In the genomic region with DNA sequence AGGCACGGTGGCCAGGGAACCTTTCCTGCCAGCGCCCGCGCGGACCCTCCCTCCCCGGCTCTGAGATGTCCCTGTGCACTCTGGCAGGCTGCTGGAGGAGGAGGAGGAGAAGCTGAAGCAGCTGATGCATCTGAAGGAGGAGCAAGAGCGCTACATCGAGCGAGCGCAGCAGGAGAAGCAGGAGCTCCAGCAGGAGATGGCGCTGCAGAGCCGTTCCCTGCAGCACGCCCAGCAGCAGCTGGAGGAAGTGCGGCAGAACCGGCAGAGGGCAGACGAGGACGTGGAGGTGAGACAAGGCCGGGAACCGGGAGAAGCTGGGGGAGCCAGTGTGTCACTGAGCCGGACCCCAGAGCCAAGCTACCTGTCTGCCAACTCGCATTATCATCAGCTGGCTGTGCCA, we compare ENCODE assay signal across 7 mouse cellular contexts. TPM values are rescaled to one million over a fixed set of nuclear protein-coding genes. Genes with fewer than 3 reads are reported as not detected.
DNase-seq lines count a peak whose midpoint lies in the region; ATAC-seq lines count a peak whose summit lies in the region.

No protein-coding gene starts in this region.

- WGBS in embryonic facial prominence, embryonic 11.5 days = under 1% methylated on average over 21 of the region's 21 CpGs
- WGBS in limb, embryonic 10.5 days = under 1% methylated on average over 21 of the region's 21 CpGs
- under 1% methylated on average over 21 of the region's 21 CpGs for WGBS in midbrain, embryonic 14.5 days

- no peaks in the 10 kb centered on the region for H3K36me3 ChIP-seq in embryonic facial prominence, embryonic 11.5 days (replicated peaks; ENCODE audit: control insufficient read depth, insufficient read depth, low read depth, low read length)
- H3K36me3 ChIP-seq in limb, embryonic 10.5 days = peaks cover 12% of the 10 kb centered on the region
- H3K36me3 ChIP-seq in midbrain, embryonic 14.5 days (ENCODE audit: control insufficient read depth, insufficient read depth, low read length) = no peaks in the 10 kb centered on the region

- H3K27ac ChIP-seq in embryonic facial prominence, embryonic 11.5 days (replicated peaks; ENCODE audit: low read depth, low read length) = 0 out of 2 replicates have a peak overlapping the region, but pooled peaks have one; percentile 38
- H3K27ac ChIP-seq in limb, embryonic 10.5 days = peak overlapping the region; percentile 78
- H3K27ac ChIP-seq in midbrain, embryonic 14.5 days (replicated peaks; ENCODE audit: low read depth, low read length) = 0 out of 2 replicates have a peak overlapping the region, but pooled peaks have one; percentile 66

- ATAC-seq in embryonic facial prominence, embryonic 11.5 days (replicated peaks; ENCODE audit: insufficient number of reproducible peaks, low FRiP score, low TSS enrichment, low read depth) = peak; percentile 33; the same call in 1 of the 2 replicates
- peak; percentile 36; the same call in 1 of the 2 replicates for ATAC-seq in midbrain, embryonic 14.5 days (ENCODE audit: low FRiP score, low TSS enrichment)

- H3K9me3 ChIP-seq in embryonic facial prominence, embryonic 11.5 days (replicated peaks; ENCODE audit: control insufficient read depth, low read length) = no peaks in the 10 kb centered on the region
- no peaks in the 10 kb centered on the region for H3K9me3 ChIP-seq in limb, embryonic 10.5 days (replicated peaks)
- no peaks in the 10 kb centered on the region for H3K9me3 ChIP-seq in midbrain, embryonic 14.5 days (ENCODE audit: control insufficient read depth, low read length)

- H3K4me3 ChIP-seq in embryonic facial prominence, embryonic 11.5 days (ENCODE audit: low read depth, low read length) = peak overlapping the region; percentile 27
- H3K4me3 ChIP-seq in limb, embryonic 10.5 days = peak overlapping the region; percentile 50
- peak overlapping the region; percentile 31 for H3K4me3 ChIP-seq in midbrain, embryonic 14.5 days (replicated peaks; ENCODE audit: low read depth, low read length)

- H3K9ac ChIP-seq in embryonic facial prominence, embryonic 11.5 days (replicated peaks; ENCODE audit: low read length) = peak overlapping the region; percentile 63
- H3K9ac ChIP-seq in midbrain, embryonic 14.5 days (replicated peaks; ENCODE audit: low read length) = peak overlapping the region; percentile 46

- peak overlapping the region; percentile 77 for H3K4me2 ChIP-seq in embryonic facial prominence, embryonic 11.5 days (ENCODE audit: low read depth, low read length)
- H3K4me2 ChIP-seq in midbrain, embryonic 14.5 days (ENCODE audit: low read length) = peak overlapping the region; percentile 54

- H3K4me1 ChIP-seq in embryonic facial prominence, embryonic 11.5 days (ENCODE audit: control insufficient read depth, insufficient read depth, low read length) = no peaks in the 10 kb centered on the region; the same call in 1 of the 2 replicates
- peaks cover 31% of the 10 kb centered on the region for H3K4me1 ChIP-seq in limb, embryonic 10.5 days
- peaks cover 8% of the 10 kb centered on the region; the same call in 1 of the 2 replicates for H3K4me1 ChIP-seq in midbrain, embryonic 14.5 days (ENCODE audit: control insufficient read depth, insufficient read depth, low read length)

- no peaks in the 10 kb centered on the region for H3K27me3 ChIP-seq in embryonic facial prominence, embryonic 11.5 days (ENCODE audit: control insufficient read depth, insufficient read depth, low read length)
- H3K27me3 ChIP-seq in limb, embryonic 10.5 days (ENCODE audit: low read depth, poor library complexity, severe bottlenecking) = no peaks in the 10 kb centered on the region
- no peaks in the 10 kb centered on the region for H3K27me3 ChIP-seq in midbrain, embryonic 14.5 days (ENCODE audit: control insufficient read depth, insufficient read depth, low read length)

- DNase-seq in adrenal gland, adult 8-10 months = peak; percentile 89
- DNase-seq in embryonic facial prominence, embryonic 11.5 days (ENCODE audit: low spot score) = peak; percentile 93
- peak; percentile 94 for DNase-seq in heart, adult 18-20 months
- peak; percentile 93 for DNase-seq in kidney, adult 18-20 months
- DNase-seq in limb, embryonic 10.5 days (ENCODE audit: low spot score) = peak; percentile 90
- DNase-seq in midbrain, embryonic 14.5 days = peak; percentile 92
- peak; percentile 69 for DNase-seq in spleen, adult 12 weeks (ENCODE audit: low spot score)

RNA-seq across cellular contexts. Expression of gene Ppard, which starts 6.5 kb away (rescaled TPM):
- total RNA-seq in adrenal gland, adult 8-10 months (2022) = 10 to 100 TPM; 38.8 to 50.6 (median 45.4) TPM
- 1.9 and 2.0 TPM in 2 replicates for polyA plus RNA-seq in embryonic facial prominence, embryonic 11.5 days (2014; fragmentation: Nextera tagmentation; extraction: Ambion mirVana)
- total RNA-seq in heart, adult 18-20 months (2021) = 10 to 100 TPM; 28.1 to 29.9 TPM
- 1.9 and 2.3 TPM in 2 replicates for polyA plus RNA-seq in limb, embryonic 10.5 days (2016; fragmentation: Nextera tagmentation; extraction: Ambion mirVana)
- 1.2 and 1.5 TPM in 2 replicates for polyA plus RNA-seq in midbrain, embryonic 14.5 days (2014; fragmentation: Nextera tagmentation; extraction: Ambion mirVana)

RNA-seq across cellular contexts. Expression of gene Def6, which starts 18.4 kb away (rescaled TPM):
- 1 to 10 TPM; 2.6 to 3.4 (median 3.2) TPM for total RNA-seq in adrenal gland, adult 8-10 months (2022)
- 2.6 and 3.0 TPM in 2 replicates for polyA plus RNA-seq in embryonic facial prominence, embryonic 11.5 days (2014; fragmentation: Nextera tagmentation; extraction: Ambion mirVana)
- total RNA-seq in heart, adult 18-20 months (2021) = 1 to 10 TPM; 3.2 to 3.3 TPM
- polyA plus RNA-seq in limb, embryonic 10.5 days (2016; fragmentation: Nextera tagmentation; extraction: Ambion mirVana) = 6.8 and 11.1 TPM in 2 replicates
- polyA plus RNA-seq in midbrain, embryonic 14.5 days (2014; fragmentation: Nextera tagmentation; extraction: Ambion mirVana) = 3.2 and 3.5 TPM in 2 replicates

RNA-seq across cellular contexts. Expression of gene Zfp523, which starts 49.1 kb away (rescaled TPM):
- total RNA-seq in adrenal gland, adult 8-10 months (2022) = 10 to 100 TPM; 39.2 to 62.8 (median 49.0) TPM
- polyA plus RNA-seq in embryonic facial prominence, embryonic 11.5 days (2014; fragmentation: Nextera tagmentation; extraction: Ambion mirVana) = 26.8 and 28.3 TPM in 2 replicates
- total RNA-seq in heart, adult 18-20 months (2021) = 10 to 100 TPM; 10.7 to 13.9 TPM
- polyA plus RNA-seq in limb, embryonic 10.5 days (2016; fragmentation: Nextera tagmentation; extraction: Ambion mirVana) = 33.6 and 40.2 TPM in 2 replicates
- 41.8 and 51.9 TPM in 2 replicates for polyA plus RNA-seq in midbrain, embryonic 14.5 days (2014; fragmentation: Nextera tagmentation; extraction: Ambion mirVana)

Comparison
In these comparisons a context has a peak if more than half of its experiments do, and no peak if none do; other contexts are left out.
1. Peak in every context shown above with its lines: DNase-seq, ATAC-seq, H3K4me3 ChIP-seq and H3K27ac ChIP-seq.